Mouse (Mus musculus) liver, embryonic 16.5 days (tissue): ENCODE data around the gene Vamp5. TPM values are rescaled to one million over a fixed set of nuclear protein-coding genes. Genes with fewer than 3 reads are reported as not detected.

Experiments
- ATAC-seq: fragments of 200-750 bp; cut with Nextera tagmentation; 2 replicates; pipeline ENCODE4 v1.8.0; 2017; ENCODE audit warnings: low read depth, mild to moderate bottlenecking, moderate number of reproducible peaks, moderate library complexity
- H3K27ac ChIP-seq: fragments of 300-500 bp; sonication (generic); 2 replicates; pipeline ENCODE4 v1.5.1; 2014; ENCODE audit warnings: mild to moderate bottlenecking, low read length
- H3K27me3 ChIP-seq: fragments of 300-500 bp; sonication (generic); 2 replicates; pipeline ENCODE4 v1.6.1; 2014; ENCODE audit warnings: low read depth, low read length, mixed read lengths; ENCODE audit not compliant: control insufficient read depth, insufficient read depth
- H3K36me3 ChIP-seq: fragments of 300-500 bp; sonication (generic); 2 replicates; pipeline ENCODE4 v1.6.1; 2014; ENCODE audit warnings: mild to moderate bottlenecking; ENCODE audit not compliant: control insufficient read depth, insufficient read depth
- H3K4me1 ChIP-seq: fragments of 300-500 bp; sonication (generic); 2 replicates; pipeline ENCODE4 v1.6.1; 2014; ENCODE audit warnings: low read depth, low read length, mixed read lengths; ENCODE audit not compliant: control insufficient read depth
- H3K4me2 ChIP-seq: fragments of 300-500 bp; sonication (generic); 2 replicates; pipeline ENCODE4 v1.6.1; 2014; ENCODE audit warnings: low read depth, low read length, mixed read lengths
- H3K4me3 ChIP-seq: fragments of 300-500 bp; sonication (generic); 2 replicates; pipeline ENCODE4 v1.5.1; 2014; ENCODE audit warnings: low read depth, mild to moderate bottlenecking, low read length
- H3K9ac ChIP-seq: fragments of 300-500 bp; sonication (generic); 2 replicates; pipeline ENCODE4 v1.6.1; 2014; ENCODE audit warnings: low read depth, low read length
- H3K9me3 ChIP-seq: fragments of 300-500 bp; sonication (generic); replicated peaks from 2 replicates; pipeline ENCODE4 v1.6.1; 2016; ENCODE audit warnings: low read length; ENCODE audit not compliant: control insufficient read depth
- WGBS: fragments of 180-500 bp; shearing (Covaris S2); extraction: QIAGEN DNeasy Blood & Tissue Kit; methylation state at CpG from one replicate; pipeline ENCODE4 v1.1.7; 2014; ENCODE audit not compliant: insufficient replicate concordance; 5-methylcytosine and 5-hydroxymethylcytosine counted together
- polyA plus RNA-seq: library from polyadenylated mRNA; unstranded; fragments of >200 nt; fragmentation: Nextera tagmentation; extraction: Ambion mirVana; gene quantifications from 2 replicates; pipeline ENCODE4 v1.2.1, GENCODE M21; 2015

Vamp5 gene
- polyA plus RNA-seq, 1 experiment from 2014 or later: 54.9 TPM

GRCm38 (mm10) chr6:72396837-72397251 lies 16.6 kb upstream of the Vamp5 start:
- no peak overlapping the region for H3K4me2 ChIP-seq

GRCm38 (mm10) chr6:72392341-72392740 lies 12.1 kb upstream of the Vamp5 start:
- Histone ChIP-seq H3K4me1 (peaks cover 33% of the 10 kb centered on the region), H3K27me3 (no peaks in the 10 kb centered on the region), H3K36me3 (peaks cover 8% of the 10 kb centered on the region), H3K9ac (no peak overlapping the region), H3K9me3 (no peaks in the 10 kb centered on the region), H3K4me3 (no peak overlapping the region), H3K4me2 (peak overlapping the region; percentile 86), H3K27ac (no peak overlapping the region)
- WGBS: 85% methylated on average over 5 of the region's 5 CpGs
- ATAC-seq: no peak

More at GRCm38 (mm10) chr6:72396837-72397251, 16.6 kb upstream of the Vamp5 start:
- WGBS: 65% methylated on average over 10 of the region's 10 CpGs
- Histone ChIP-seq H3K9ac (no peak overlapping the region), H3K27ac (peak overlapping the region; percentile 8), H3K27me3 (no peaks in the 10 kb centered on the region), H3K4me3 (no peak overlapping the region), H3K4me1 (peaks cover 11% of the 10 kb centered on the region), H3K36me3 (no peaks in the 10 kb centered on the region; the same call in 1 of the 2 replicates), H3K9me3 (no peaks in the 10 kb centered on the region)
- ATAC-seq: peak; percentile 38; the same call in 1 of the 2 replicates

GRCm38 (mm10) chr6:72390795-72391521 lies 10.7 kb upstream of the Vamp5 start:
- Histone ChIP-seq H3K9me3 (no peaks in the 10 kb centered on the region), H3K9ac (peak overlapping the region; percentile 95), H3K4me2 (peak overlapping the region; percentile 86), H3K4me3 (peak overlapping the region; percentile 85), H3K36me3 (peaks cover 13% of the 10 kb centered on the region), H3K4me1 (peaks cover 35% of the 10 kb centered on the region), H3K27me3 (no peaks in the 10 kb centered on the region), H3K27ac (peak overlapping the region; percentile 100)
- 4% methylated on average over 11 of the region's 12 CpGs for WGBS
- peak; percentile 61 for ATAC-seq

- peak within 1 kb of the TSS; percentile 100 for H3K27ac ChIP-seq
- WGBS: 0% methylated on average over 33 of the region's 33 CpGs
- peak; percentile 58 for ATAC-seq
- H3K4me1 ChIP-seq: peaks cover 42% of the 10 kb centered on the region
- H3K4me2 ChIP-seq: peak within 1 kb of the TSS; percentile 86
- peaks cover 17% of the 10 kb centered on the region for H3K36me3 ChIP-seq
- no peaks in the 10 kb centered on the region for H3K9me3 ChIP-seq
- peak within 1 kb of the TSS; percentile 95 for H3K9ac ChIP-seq
- H3K4me3 ChIP-seq: peak within 1 kb of the TSS; percentile 85
- H3K27me3 ChIP-seq: no peaks in the 10 kb centered on the region
These were observed 9.9 kb upstream of the Vamp5 start, which contains the start of gene Vamp8 for GRCm38 (mm10) chr6:72389941-72390771. TSS of gene Vamp8 (minus strand) at chr6:72390703.

GRCm38 (mm10) chr6:72389471-72389940 lies 9.2 kb upstream of the Vamp5 start:
- H3K9me3 ChIP-seq: no peaks in the 10 kb centered on the region
- H3K4me2 ChIP-seq: peak overlapping the region; percentile 86
- H3K27ac ChIP-seq: peak overlapping the region; percentile 100
- peak; percentile 89 for ATAC-seq
- peaks cover 23% of the 10 kb centered on the region for H3K36me3 ChIP-seq
- 2% methylated on average over 13 of the region's 13 CpGs for WGBS
- peak overlapping the region; percentile 85 for H3K4me3 ChIP-seq
- no peaks in the 10 kb centered on the region for H3K27me3 ChIP-seq
- H3K4me1 ChIP-seq: peaks cover 48% of the 10 kb centered on the region
- peak overlapping the region; percentile 95 for H3K9ac ChIP-seq

- Histone ChIP-seq H3K36me3 (peaks cover 29% of the 10 kb centered on the region), H3K9ac (peak overlapping the region; percentile 95), H3K27me3 (no peaks in the 10 kb centered on the region), H3K9me3 (no peaks in the 10 kb centered on the region), H3K27ac (peak overlapping the region; percentile 100), H3K4me1 (peaks cover 55% of the 10 kb centered on the region), H3K4me2 (peak overlapping the region; percentile 86), H3K4me3 (peak overlapping the region; percentile 85)
- ATAC-seq: no peak
- 38% methylated on average over 6 of the region's 6 CpGs for WGBS
These were observed 8.6 kb upstream of the Vamp5 start for GRCm38 (mm10) chr6:72388791-72389329.

GRCm38 (mm10) chr6:72388266-72388665 lies 8.0 kb upstream of the Vamp5 start:
- H3K27me3 ChIP-seq: no peaks in the 10 kb centered on the region
- peak overlapping the region; percentile 85 for H3K4me3 ChIP-seq
- H3K36me3 ChIP-seq: peaks cover 29% of the 10 kb centered on the region
- WGBS: 52% methylated on average over 10 of the region's 10 CpGs
- peak overlapping the region; percentile 86 for H3K4me2 ChIP-seq
- H3K4me1 ChIP-seq: peaks cover 57% of the 10 kb centered on the region
- peak overlapping the region; percentile 100 for H3K27ac ChIP-seq
- no peaks in the 10 kb centered on the region for H3K9me3 ChIP-seq
- ATAC-seq: no peak
- peak overlapping the region; percentile 95 for H3K9ac ChIP-seq

- peak overlapping the region; percentile 100 for H3K27ac ChIP-seq
- peak overlapping the region; percentile 86 for H3K4me2 ChIP-seq
- H3K36me3 ChIP-seq: peaks cover 29% of the 10 kb centered on the region
- peaks cover 57% of the 10 kb centered on the region for H3K4me1 ChIP-seq
- no peak for ATAC-seq
- WGBS: 62% methylated on average over 3 of the region's 3 CpGs
- H3K9me3 ChIP-seq: no peaks in the 10 kb centered on the region
- peak overlapping the region; percentile 85 for H3K4me3 ChIP-seq
- peak overlapping the region; percentile 95 for H3K9ac ChIP-seq
- H3K27me3 ChIP-seq: no peaks in the 10 kb centered on the region
These were observed 7.5 kb upstream of the Vamp5 start for GRCm38 (mm10) chr6:72387816-72388215.
